Mouse (Mus musculus) cerebellum, postnatal 14 days (tissue): ENCODE results near the gene Bcor.
A peak's percentile ranks its signal among the peaks of the same experiment; 100 is the strongest.

Experiments used
- DNase-seq, 2 experiments: peaks; one replicate each; pipeline ENCODE4 v3.0.0; 2021; ENCODE audit warnings: mixed read lengths in 2 of 2

Gene Bcor

GRCm38 (mm10) chrX:12151269-12151995, 8.7 kb downstream of the Bcor start:
- DNase-seq: peak; percentile 13 to 51

- no peak for DNase-seq
Measured at GRCm38 (mm10) chrX:12150425-12150824, 9.7 kb downstream of the Bcor start.

GRCm38 (mm10) chrX:12146263-12146662, 13.9 kb downstream of the Bcor start:
- no peak for DNase-seq

GRCm38 (mm10) chrX:12142832-12143231, 17.3 kb downstream of the Bcor start:
- no peak for DNase-seq

GRCm38 (mm10) chrX:12140086-12140740, 19.9 kb downstream of the Bcor start:
- no peak for DNase-seq

- DNase-seq: no peak
Measured at GRCm38 (mm10) chrX:12138266-12138665, 21.9 kb downstream of the Bcor start.

GRCm38 (mm10) chrX:12137121-12137521, 23.0 kb downstream of the Bcor start:
- peak in 1 of 2 experiments; percentile 27 for DNase-seq

- DNase-seq: peak; percentile 39 to 59
Measured at GRCm38 (mm10) chrX:12136261-12137101, 23.7 kb downstream of the Bcor start.

- DNase-seq: peak; percentile 65 to 66
Measured at GRCm38 (mm10) chrX:12135121-12136111, 24.7 kb downstream of the Bcor start.

- peak; percentile 49 to 68 for DNase-seq
Measured at GRCm38 (mm10) chrX:12134541-12134940, 25.6 kb downstream of the Bcor start.

GRCm38 (mm10) chrX:12133836-12134431, 26.2 kb downstream of the Bcor start:
- DNase-seq: no peak

- DNase-seq: peak in 1 of 2 experiments; percentile 30
Measured at GRCm38 (mm10) chrX:12133178-12133835, 26.8 kb downstream of the Bcor start.

GRCm38 (mm10) chrX:12132541-12133177, 27.5 kb downstream of the Bcor start:
- no peak for DNase-seq

- no peak for DNase-seq
Measured at GRCm38 (mm10) chrX:12129828-12130809, 30.0 kb downstream of the Bcor start.

GRCm38 (mm10) chrX:12129230-12129629, 30.9 kb downstream of the Bcor start:
- peak; percentile 53 to 61 for DNase-seq

GRCm38 (mm10) chrX:12128165-12129083, 31.7 kb downstream of the Bcor start:
- peak; percentile 33 to 53 for DNase-seq

GRCm38 (mm10) chrX:12127799-12128164, 32.4 kb downstream of the Bcor start:
- DNase-seq: peak in 1 of 2 experiments; percentile 17

GRCm38 (mm10) chrX:12127106-12127670, 33.0 kb downstream of the Bcor start:
- DNase-seq: no peak
